Mouse (Mus musculus) hindbrain, embryonic 15.5 days (tissue): Measurements from ENCODE around the gene Col18a1. TPM values are rescaled to one million over a fixed set of nuclear protein-coding genes. Genes with fewer than 3 reads are reported as not detected.
A peak's percentile ranks its signal among the peaks of the same experiment; 100 is the strongest.

ENCODE experiments used
- ATAC-seq: fragments of 200-750 bp; cut with Nextera tagmentation; 2 replicates; pipeline ENCODE4 v1.8.0; 2017; ENCODE audit warnings: low read depth, moderate number of reproducible peaks, moderate TSS enrichment; ENCODE audit not compliant: low FRiP score
- H3K27ac ChIP-seq: fragments of 300-500 bp; sonication (generic); replicated peaks from 2 replicates; pipeline ENCODE4 v1.5.1; 2015; ENCODE audit warnings: mild to moderate bottlenecking, inconsistent platforms
- H3K27me3 ChIP-seq: fragments of 300-500 bp; sonication (generic); 2 replicates; pipeline ENCODE4 v1.6.1; 2015; ENCODE audit warnings: control low read depth, inconsistent platforms
- H3K36me3 ChIP-seq: fragments of 300-500 bp; sonication (generic); 2 replicates; pipeline ENCODE4 v1.6.1; 2015; ENCODE audit warnings: control low read depth, inconsistent platforms
- H3K4me1 ChIP-seq: fragments of 300-500 bp; sonication (generic); replicated peaks from 2 replicates; pipeline ENCODE4 v1.6.1; 2015; ENCODE audit warnings: control low read depth, inconsistent platforms
- H3K4me2 ChIP-seq: fragments of 300-500 bp; sonication (generic); 2 replicates; pipeline ENCODE4 v1.6.1; 2015; ENCODE audit warnings: moderate library complexity, mild to moderate bottlenecking, inconsistent platforms
- H3K4me3 ChIP-seq: fragments of 300-500 bp; sonication (generic); 2 replicates; pipeline ENCODE4 v1.5.1; 2015; ENCODE audit warnings: mild to moderate bottlenecking, inconsistent platforms
- H3K9ac ChIP-seq: fragments of 300-500 bp; sonication (generic); 2 replicates; pipeline ENCODE4 v1.6.1; 2015; ENCODE audit warnings: inconsistent platforms
- H3K9me3 ChIP-seq: fragments of 300-500 bp; sonication (generic); 2 replicates; pipeline ENCODE4 v1.6.1; 2016; ENCODE audit warnings: control low read depth, inconsistent platforms
- WGBS: fragments of 180-500 bp; shearing (Covaris S2); methylation state at CpG from one replicate; pipeline ENCODE4 v1.1.7; 2015; 5-methylcytosine and 5-hydroxymethylcytosine counted together
- polyA plus RNA-seq: library from polyadenylated mRNA; unstranded; fragments of >200 nt; fragmentation: Nextera tagmentation; extraction: Ambion mirVana; gene quantifications from 2 replicates; pipeline ENCODE4 v1.2.1, GENCODE M21; 2015

The Col18a1 gene
- polyA plus RNA-seq, 1 experiment from 2014 or later, result 40.0 TPM

- H3K27ac ChIP-seq, result peak overlapping the region; percentile 78
- peak overlapping the region; percentile 66 for H3K4me3 ChIP-seq
- H3K27me3 ChIP-seq, result no peaks in the 10 kb centered on the region
- H3K9me3 ChIP-seq, result no peaks in the 10 kb centered on the region
- ATAC-seq, result peak; percentile 80
- peaks cover 5% of the 10 kb centered on the region; the same call in 1 of the 2 replicates for H3K36me3 ChIP-seq
- H3K9ac ChIP-seq, result peak overlapping the region; percentile 67
- H3K4me2 ChIP-seq, result peak overlapping the region; percentile 73
- whole genome bisulfite sequencing, result under 1% methylated on average over 30 of the region's 30 CpGs
- H3K4me1 ChIP-seq, result peaks cover 18% of the 10 kb centered on the region
These were observed 132.9 kb downstream of the Col18a1 start for GRCm38 (mm10) chr10:77033323-77034025.

- H3K9me3 ChIP-seq, result no peaks in the 10 kb centered on the region
- no peaks in the 10 kb centered on the region for H3K36me3 ChIP-seq
- no peaks in the 10 kb centered on the region for H3K27me3 ChIP-seq
- peak overlapping the region; percentile 67 for H3K9ac ChIP-seq
- peak overlapping the region; percentile 83 for H3K27ac ChIP-seq
- peaks cover 18% of the 10 kb centered on the region for H3K4me1 ChIP-seq
- peak; percentile 96 for ATAC-seq
- under 1% methylated on average over 49 of the region's 49 CpGs for WGBS
- peak overlapping the region; percentile 73 for H3K4me2 ChIP-seq
- peak overlapping the region; percentile 66 for H3K4me3 ChIP-seq
These were observed 133.6 kb downstream of the Col18a1 start for GRCm38 (mm10) chr10:77032591-77033322.

DNA sequence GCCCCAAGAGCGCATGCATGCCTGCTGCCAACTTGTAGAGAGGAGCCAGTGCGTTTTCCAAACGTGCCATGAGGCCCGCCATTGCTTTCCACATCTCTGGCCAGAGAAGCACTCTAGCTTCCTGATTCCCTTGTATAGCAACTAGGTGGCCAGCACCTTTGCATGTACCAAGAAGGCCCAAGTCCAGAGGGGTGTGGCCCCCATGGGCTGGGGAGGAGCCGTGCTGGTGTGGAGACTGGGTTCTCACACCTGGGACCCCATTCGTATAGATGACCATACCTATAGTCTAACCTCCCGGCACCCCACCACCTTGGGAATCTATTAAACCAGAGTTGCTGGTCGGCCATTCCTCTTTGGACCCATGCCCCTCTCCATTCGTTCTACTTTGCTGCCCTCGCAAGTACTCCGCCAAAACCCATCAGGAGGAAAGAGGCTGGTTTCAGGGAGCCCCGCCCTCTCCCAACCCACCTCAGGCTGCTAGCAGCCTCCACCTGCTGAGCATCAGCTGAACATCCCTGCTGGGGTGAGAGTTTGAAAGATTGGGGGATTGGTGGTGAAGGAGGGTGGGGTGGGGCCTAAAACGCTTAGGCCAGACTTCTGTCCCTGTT, 134.5 kb downstream of the Col18a1 start, which contains the start of gene Slc19a1:
Gene Slc19a1 (plus strand): TSS at position 474 of the 608 bp plus-strand sequence.
- ATAC-seq, result peak; percentile 0; the same call in 1 of the 2 replicates
- H3K36me3 ChIP-seq, result no peaks in the 10 kb centered on the region
- WGBS, result 36% methylated on average over 13 of the region's 13 CpGs
- H3K27me3 ChIP-seq, result no peaks in the 10 kb centered on the region
- no peaks in the 10 kb centered on the region for H3K9me3 ChIP-seq
- H3K9ac ChIP-seq, result peak within 1 kb of the TSS; percentile 67
- H3K4me2 ChIP-seq, result peak within 1 kb of the TSS; percentile 73
- peak within 1 kb of the TSS; percentile 66 for H3K4me3 ChIP-seq
- peak within 1 kb of the TSS; percentile 83 for H3K27ac ChIP-seq
- peaks cover 18% of the 10 kb centered on the region for H3K4me1 ChIP-seq

GRCm38 (mm10) chr10:77030666-77031065, 135.7 kb downstream of the Col18a1 start:
- ATAC-seq, result no peak
- Histone ChIP-seq H3K4me1 (peaks cover 18% of the 10 kb centered on the region), H3K36me3 (no peaks in the 10 kb centered on the region), H3K27ac (no peak overlapping the region), H3K9me3 (no peaks in the 10 kb centered on the region), H3K9ac (no peak overlapping the region), H3K4me3 (no peak overlapping the region), H3K4me2 (no peak overlapping the region), H3K27me3 (no peaks in the 10 kb centered on the region)
- WGBS, result 92% methylated on average over 5 of the region's 5 CpGs

- no peak for ATAC-seq
- H3K9ac ChIP-seq, result no peak overlapping the region
- H3K4me1 ChIP-seq, result peaks cover 10% of the 10 kb centered on the region
- H3K4me2 ChIP-seq, result no peak overlapping the region
- no peak overlapping the region for H3K27ac ChIP-seq
- H3K36me3 ChIP-seq, result no peaks in the 10 kb centered on the region
- H3K4me3 ChIP-seq, result no peak overlapping the region
- 90% methylated on average over 4 of the region's 4 CpGs for WGBS
- H3K27me3 ChIP-seq, result no peaks in the 10 kb centered on the region
- no peaks in the 10 kb centered on the region for H3K9me3 ChIP-seq
These were observed 136.6 kb downstream of the Col18a1 start for GRCm38 (mm10) chr10:77029761-77030160.

DNA sequence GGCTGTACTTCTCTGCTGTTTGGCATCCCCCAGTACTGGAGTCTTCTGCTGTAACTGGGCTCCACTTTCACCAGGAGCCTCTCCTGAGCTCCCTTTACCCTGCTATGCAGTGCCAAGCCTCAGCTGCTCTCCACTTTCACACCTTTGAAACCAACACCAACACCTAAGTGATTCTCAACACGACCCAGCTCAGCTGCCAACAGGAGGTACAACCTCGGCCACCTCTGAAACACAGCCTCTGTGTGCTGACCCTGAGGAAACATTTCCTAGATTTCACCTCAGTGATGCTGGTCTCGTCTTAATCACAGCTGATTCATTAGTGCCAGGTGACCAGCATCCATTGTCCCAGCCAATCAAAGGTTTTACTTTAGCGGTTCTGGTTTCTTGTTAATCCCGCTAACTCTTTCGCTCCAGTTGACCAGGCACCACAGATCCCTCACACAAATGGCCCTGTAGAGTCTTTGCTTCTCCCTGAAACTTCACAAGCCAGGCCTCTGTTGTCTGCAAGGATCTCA, 137.5 kb downstream of the Col18a1 start:
- Histone ChIP-seq H3K4me3 (no peak overlapping the region), H3K9me3 (no peaks in the 10 kb centered on the region), H3K36me3 (no peaks in the 10 kb centered on the region), H3K9ac (no peak overlapping the region), H3K4me2 (no peak overlapping the region), H3K27ac (no peak overlapping the region), H3K4me1 (peaks cover under 1% of the 10 kb centered on the region), H3K27me3 (no peaks in the 10 kb centered on the region)
- WGBS, result 83% methylated on average over 6 of the region's 6 CpGs
- ATAC-seq, result no peak

GRCm38 (mm10) chr10:77026944-77027343, 139.4 kb downstream of the Col18a1 start:
- H3K9me3 ChIP-seq, result no peaks in the 10 kb centered on the region
- H3K4me1 ChIP-seq, result no peaks in the 10 kb centered on the region
- H3K27me3 ChIP-seq, result no peaks in the 10 kb centered on the region
- H3K9ac ChIP-seq, result no peak overlapping the region
- H3K36me3 ChIP-seq, result no peaks in the 10 kb centered on the region
- 87% methylated on average over 3 of the region's 3 CpGs for WGBS
- no peak overlapping the region for H3K4me2 ChIP-seq
- no peak overlapping the region for H3K27ac ChIP-seq
- H3K4me3 ChIP-seq, result no peak overlapping the region
- ATAC-seq, result no peak

DNA sequence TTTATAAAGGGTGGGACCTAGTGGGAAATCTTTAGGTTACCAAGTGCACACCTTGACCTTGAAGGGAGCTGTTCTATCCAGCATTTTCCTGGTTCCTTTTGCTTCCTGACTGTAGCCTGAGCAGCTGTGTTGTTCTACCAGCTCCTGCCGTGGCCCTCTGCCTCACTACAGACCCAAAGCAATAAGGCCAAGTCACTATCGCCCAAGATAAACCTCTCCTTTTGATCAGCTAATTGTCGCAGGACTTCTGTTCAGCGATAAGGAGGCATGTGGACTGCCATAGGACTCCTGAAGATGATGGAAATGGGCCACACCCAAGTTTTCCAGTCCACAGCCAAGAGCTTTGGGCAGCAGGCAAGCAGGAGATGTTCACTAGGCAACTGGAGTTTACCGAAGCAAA, 142.1 kb downstream of the Col18a1 start:
- H3K4me1 ChIP-seq, result no peaks in the 10 kb centered on the region
- no peaks in the 10 kb centered on the region for H3K27me3 ChIP-seq
- no peak overlapping the region for H3K4me3 ChIP-seq
- no peak overlapping the region for H3K27ac ChIP-seq
- no peak for ATAC-seq
- no peak overlapping the region for H3K4me2 ChIP-seq
- H3K9ac ChIP-seq, result no peak overlapping the region
- WGBS, result 85% methylated on average over 5 of the region's 5 CpGs
- no peaks in the 10 kb centered on the region for H3K36me3 ChIP-seq
- H3K9me3 ChIP-seq, result no peaks in the 10 kb centered on the region

GRCm38 (mm10) chr10:77022301-77023130, 143.8 kb downstream of the Col18a1 start:
- Histone ChIP-seq H3K9me3 (no peaks in the 10 kb centered on the region), H3K36me3 (no peaks in the 10 kb centered on the region), H3K4me3 (no peak overlapping the region), H3K9ac (no peak overlapping the region), H3K27me3 (no peaks in the 10 kb centered on the region), H3K4me1 (no peaks in the 10 kb centered on the region), H3K4me2 (no peak overlapping the region), H3K27ac (no peak overlapping the region)
- 84% methylated on average over 13 of the region's 13 CpGs for WGBS
- no peak for ATAC-seq

- 37% methylated on average over 17 of the region's 17 CpGs for WGBS
- no peaks in the 10 kb centered on the region for H3K27me3 ChIP-seq
- H3K4me2 ChIP-seq, result peak overlapping the region; percentile 13; the same call in 1 of the 2 replicates
- ATAC-seq, result peak; percentile 57; the same call in 1 of the 2 replicates
- no peak overlapping the region for H3K9ac ChIP-seq
- no peaks in the 10 kb centered on the region for H3K4me1 ChIP-seq
- no peak overlapping the region for H3K4me3 ChIP-seq
- no peaks in the 10 kb centered on the region for H3K9me3 ChIP-seq
- H3K27ac ChIP-seq, result no peak overlapping the region
- no peaks in the 10 kb centered on the region for H3K36me3 ChIP-seq
These were observed 144.8 kb downstream of the Col18a1 start for GRCm38 (mm10) chr10:77021399-77022052.

GRCm38 (mm10) chr10:77017662-77018061, 148.7 kb downstream of the Col18a1 start:
- WGBS, result 72% methylated on average over 9 of the region's 9 CpGs
- ATAC-seq, result no peak

More at GRCm38 (mm10) chr10:77017662-77018061, 148.7 kb downstream of the Col18a1 start:
- Histone ChIP-seq H3K4me3 (no peak overlapping the region), H3K9me3 (no peaks in the 10 kb centered on the region), H3K4me2 (no peak overlapping the region), H3K27ac (no peak overlapping the region), H3K9ac (no peak overlapping the region), H3K36me3 (no peaks in the 10 kb centered on the region), H3K27me3 (no peaks in the 10 kb centered on the region), H3K4me1 (no peaks in the 10 kb centered on the region)
